Mouse (Mus musculus): ENCODE measurements around the gene Tmcc1.

- TF ChIP-seq CTCF (IDR thresholded peaks at IDR 0.05; ENCODE audit: low read depth) (no peak), EP300 (IDR thresholded peaks at IDR 0.05; ENCODE audit: low read depth) (no peak)
Observed at GRCm38 (mm10) chr6:115971273-115972060, 221.8 kb downstream of the Tmcc1 start.

All from liver, postnatal 0 days (tissue).